Mouse (Mus musculus): ENCODE measurements around the gene Lhfpl4.

- TF ChIP-seq POLR2A (IDR thresholded peaks at IDR 0.05; ENCODE audit: borderline replicate concordance, extremely low read depth, low read depth, low read length): no peak
- TF ChIP-seq CTCF (IDR thresholded peaks at IDR 0.05; ENCODE audit: insufficient read depth, low read length): no peak
Measured at GRCm38 (mm10) chr6:113144764-113145163, 50.4 kb downstream of the Lhfpl4 start.

All from lung, adult 2 months (tissue).